Mouse (Mus musculus): ENCODE data around the gene Hal. TPM values are rescaled to one million over a fixed set of nuclear protein-coding genes. Genes with fewer than 3 reads are reported as not detected.

The Hal gene
- total RNA-seq, 4 experiments from 2014 or later = 0.13 to 0.51 TPM; not detected in 2

DNA sequence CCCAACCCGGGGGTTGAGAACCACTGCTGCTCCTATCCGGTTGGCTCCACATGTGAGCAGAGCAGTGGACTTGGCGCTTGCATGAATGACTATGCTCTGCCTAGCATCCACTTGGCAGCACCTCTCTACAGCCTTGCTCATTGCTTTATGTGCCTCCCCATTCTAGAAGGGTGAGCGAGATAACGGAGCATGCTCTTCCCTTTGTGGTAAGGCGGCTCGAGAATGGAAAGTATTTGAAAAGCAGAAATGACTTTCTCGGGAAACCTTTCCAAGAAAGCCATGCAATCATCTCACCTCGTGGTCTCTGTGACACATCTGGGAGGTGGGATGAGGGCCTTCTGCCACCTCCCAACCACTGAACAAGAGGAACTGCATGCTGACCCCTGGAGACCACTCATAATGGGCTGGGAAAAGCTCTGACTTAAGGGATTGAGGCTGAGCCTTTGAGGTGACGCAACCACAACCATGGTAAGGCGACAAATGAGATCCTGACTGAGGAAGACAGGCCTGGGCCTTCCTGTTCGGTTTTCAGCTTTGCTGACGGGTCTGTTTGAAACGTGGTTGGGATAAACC lies 76.0 kb downstream of the Hal start:
- DNase-seq (ENCODE audit: low spot score in 2 of 2) = no peak

DNA sequence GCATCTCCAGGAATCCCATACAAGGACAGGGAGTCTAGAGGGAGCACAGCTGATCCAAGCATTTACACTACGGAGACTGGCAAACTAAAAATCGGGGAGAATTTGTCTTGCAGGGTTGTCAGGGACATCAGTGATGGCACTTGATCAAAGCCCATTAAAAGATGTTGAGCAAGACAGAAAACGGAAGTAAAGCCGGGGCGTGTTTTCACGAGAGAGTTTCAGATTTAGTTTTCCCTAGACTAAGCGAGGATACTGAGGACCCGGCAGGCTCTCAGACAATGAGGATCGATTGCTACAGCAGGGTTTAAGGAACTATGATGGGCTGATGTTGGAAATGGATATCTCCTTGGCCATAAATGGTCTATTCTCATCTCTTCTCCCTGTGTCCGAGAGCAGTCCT lies 78.5 kb downstream of the Hal start:
- DNase-seq (ENCODE audit: low spot score in 2 of 2) = no peak

DNA sequence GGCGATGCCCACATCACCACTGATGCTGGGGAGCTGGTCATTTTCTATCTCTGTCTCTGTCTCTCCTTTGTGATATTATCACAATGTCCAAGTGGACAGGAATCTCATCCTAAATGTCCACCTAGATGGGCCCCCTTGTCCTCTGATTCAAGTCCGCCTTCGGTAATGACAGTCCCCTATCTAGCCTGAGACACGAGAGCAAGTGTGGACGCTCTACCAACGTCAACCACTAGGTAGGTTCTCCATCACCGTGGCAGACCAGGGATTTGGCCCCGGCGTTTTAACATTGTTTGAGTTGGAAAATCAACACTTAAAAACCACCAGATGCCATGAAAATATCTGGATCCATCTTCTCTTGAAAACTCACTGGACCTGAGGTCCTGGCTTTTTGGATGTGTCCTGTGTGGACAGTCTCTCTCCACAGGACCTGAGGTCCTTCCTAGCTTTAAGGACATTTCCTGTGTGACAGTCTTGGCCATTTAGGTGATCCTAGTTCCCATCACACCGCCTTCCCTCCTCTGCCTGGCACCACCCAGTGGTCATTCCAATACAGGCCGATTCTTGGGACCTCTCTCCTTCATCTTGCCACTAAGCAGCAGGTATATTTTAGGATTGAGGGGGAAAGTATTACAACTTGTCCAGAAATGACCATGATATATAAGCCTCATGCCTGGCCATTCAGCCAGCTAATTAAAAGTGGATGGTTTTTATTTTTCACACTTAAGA lies 79.4 kb downstream of the Hal start:
- no peak for DNase-seq (ENCODE audit: low spot score in 2 of 2)

DNA sequence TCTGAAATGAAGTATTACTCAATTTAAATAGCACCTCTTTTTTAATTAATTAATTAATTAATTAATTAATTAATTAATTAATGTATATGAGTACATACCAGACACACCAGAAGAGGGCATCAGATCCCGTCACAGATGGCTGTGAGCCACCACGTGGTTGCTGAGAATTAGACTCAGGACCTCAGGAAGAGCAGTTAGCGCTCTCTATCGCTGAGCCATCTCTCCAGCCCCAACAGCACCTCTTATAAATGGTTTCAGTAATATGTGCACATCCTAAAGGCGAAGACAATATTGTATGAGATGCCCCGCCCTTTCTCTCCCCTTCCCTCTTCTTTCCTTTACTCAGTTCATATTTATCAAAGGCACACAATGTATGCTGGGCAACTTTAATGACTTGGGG lies 80.1 kb downstream of the Hal start:
- DNase-seq (ENCODE audit: low spot score in 2 of 2) = no peak

Other genes with a start within 250 kb of the Hal start
- 10 to 100 TPM in 1 of 4 experiments, 1 to 10 TPM in 3; 6.9 to 11.1 (median 8.1) TPM for gene Elk3, start 177.6 kb upstream of the Hal start, total RNA-seq (2022)
- gene Lta4h, start 35.4 kb upstream of the Hal start, total RNA-seq (2022) = 10 to 100 TPM; 22.4 to 27.2 (median 26.6) TPM
- not detected for gene Amdhd1, start 51.3 kb downstream of the Hal start, total RNA-seq (2022)
- gene Ccdc38, start 51.9 kb downstream of the Hal start, total RNA-seq (2022) = not detected
- gene Snrpf, start 100.9 kb downstream of the Hal start, total RNA-seq (2022) = 10 to 100 TPM in 1 of 4 experiments, 1 to 10 TPM in 3; 6.2 to 10.4 (median 7.7) TPM
- 1 to 10 TPM; 4.6 to 7.7 (median 6.2) TPM for gene Ntn4, start 151.9 kb downstream of the Hal start, total RNA-seq (2022)